Mouse (Mus musculus) heart, postnatal 14 days (tissue): ENCODE measurements at regions not wholly inside any gene's neighbourhood (a gene's known extent, or its start where the extent isn't known, plus 50 kb on each side); places are given as distances from the start of the nearest gene placed in this dataset.

Experiments used
- DNase-seq, 2 experiments: peaks; one replicate each; pipeline ENCODE4 v3.0.0; 2021 to 2022
- intact Hi-C: fragments of 180-260 bp; cut with DNase I; formaldehyde crosslinking; loops from one replicate; pipeline ENCODE4 v1.15.1; 2025

- no peak for DNase-seq
- intact Hi-C loops: no loop called here
Measured at GRCm38 (mm10) chr6:99999711-100000365, 273.6 kb upstream of the Prok2 start.

GRCm38 (mm10) chr6:99995970-99996956 is 270.1 kb upstream of the Prok2 start:
- no peak for DNase-seq
- intact Hi-C loops: no loop called here

GRCm38 (mm10) chr6:99994026-99994425 is 267.8 kb upstream of the Prok2 start:
- DNase-seq: no peak
- intact Hi-C loops: no loop called here

GRCm38 (mm10) chr6:99991079-99991478 is 264.9 kb upstream of the Prok2 start:
- DNase-seq: peak; percentile 79 to 87
- intact Hi-C loops: no loop called here

- DNase-seq: no peak
- intact Hi-C loops: no loop called here
Measured at GRCm38 (mm10) chr6:99990604-99991003, 264.4 kb upstream of the Prok2 start.

- intact Hi-C loops: loop anchor here (5.0 to 10.0 kb wide), 2 partner anchors 74 to 162 kb away; no protein-coding TSS in a partner anchor
- DNase-seq: no peak
Measured at GRCm38 (mm10) chr6:99986449-99986848, 260.3 kb upstream of the Prok2 start.

GRCm38 (mm10) chr6:99985322-99985721 is 259.1 kb upstream of the Prok2 start:
- DNase-seq: no peak
- intact Hi-C loops: loop anchor here (5.0 to 10.0 kb wide), 2 partner anchors 73 to 161 kb away; no protein-coding TSS in a partner anchor

GRCm38 (mm10) chr6:99984856-99985224 is 258.6 kb upstream of the Prok2 start:
- intact Hi-C loops: loop anchor here (5.0 to 10.0 kb wide), 2 partner anchors 73 to 160 kb away; no protein-coding TSS in a partner anchor
- DNase-seq: no peak

- no peak for DNase-seq
- intact Hi-C loops: loop anchor here (10.0 kb wide), 1 partner anchor 159 kb away; no protein-coding TSS in a partner anchor
Measured at GRCm38 (mm10) chr6:99984057-99984855, 258.1 kb upstream of the Prok2 start.

- intact Hi-C loops: loop anchor here (5.0 to 10.0 kb wide), 2 partner anchors 78 to 155 kb away; no protein-coding TSS in a partner anchor
- DNase-seq: no peak
Measured at GRCm38 (mm10) chr6:99979614-99980013, 253.4 kb upstream of the Prok2 start.

GRCm38 (mm10) chr6:99978164-99978746 is 252.1 kb upstream of the Prok2 start:
- DNase-seq: no peak
- intact Hi-C loops: loop anchor here (5.0 kb wide), 1 partner anchor 79 kb away; no protein-coding TSS in a partner anchor

GRCm38 (mm10) chr6:99976144-99976543 is 250.0 kb upstream of the Prok2 start:
- intact Hi-C loops: loop anchor here (5.0 kb wide), 1 partner anchor 81 kb away; no protein-coding TSS in a partner anchor
- no peak for DNase-seq

- DNase-seq: no peak
- intact Hi-C loops: loop anchor here (5.0 kb wide), 1 partner anchor 82 kb away; no protein-coding TSS in a partner anchor
Measured at GRCm38 (mm10) chr6:99975486-99975885, 249.3 kb upstream of the Prok2 start.

- peak; percentile 20 to 45 for DNase-seq
- intact Hi-C loops: loop anchor here (5.0 kb wide), 1 partner anchor 67 kb away; no protein-coding TSS in a partner anchor
Measured at GRCm38 (mm10) chr6:99974464-99974863, 248.3 kb upstream of the Prok2 start.

- intact Hi-C loops: loop anchor here (5.0 kb wide), 1 partner anchor 64 kb away; no protein-coding TSS in a partner anchor
- DNase-seq: peak; percentile 50 to 61
Measured at GRCm38 (mm10) chr6:99971376-99971775, 245.2 kb upstream of the Prok2 start.

GRCm38 (mm10) chr6:99968889-99969288 is 242.7 kb upstream of the Prok2 start:
- intact Hi-C loops: no loop called here
- peak; percentile 71 to 84 for DNase-seq

GRCm38 (mm10) chr6:99967465-99967864 is 241.3 kb upstream of the Prok2 start:
- intact Hi-C loops: no loop called here
- DNase-seq: peak in 1 of 2 experiments; percentile 21

GRCm38 (mm10) chr6:99964540-99964939 is 238.3 kb upstream of the Prok2 start:
- no peak for DNase-seq
- intact Hi-C loops: no loop called here

GRCm38 (mm10) chr6:99964007-99964406 is 237.8 kb upstream of the Prok2 start:
- intact Hi-C loops: no loop called here
- DNase-seq: no peak

GRCm38 (mm10) chr6:99959371-99959770 is 233.2 kb upstream of the Prok2 start:
- no peak for DNase-seq
- intact Hi-C loops: no loop called here
